Mouse (Mus musculus): ENCODE results near the gene Vasp. TPM values are rescaled to one million over a fixed set of nuclear protein-coding genes. Genes with fewer than 3 reads are reported as not detected.

Gene Vasp
- polyA plus RNA-seq (2014; fragmentation: Nextera tagmentation; extraction: Ambion mirVana), result 85.9 and 87.5 TPM in 2 replicates

DNA sequence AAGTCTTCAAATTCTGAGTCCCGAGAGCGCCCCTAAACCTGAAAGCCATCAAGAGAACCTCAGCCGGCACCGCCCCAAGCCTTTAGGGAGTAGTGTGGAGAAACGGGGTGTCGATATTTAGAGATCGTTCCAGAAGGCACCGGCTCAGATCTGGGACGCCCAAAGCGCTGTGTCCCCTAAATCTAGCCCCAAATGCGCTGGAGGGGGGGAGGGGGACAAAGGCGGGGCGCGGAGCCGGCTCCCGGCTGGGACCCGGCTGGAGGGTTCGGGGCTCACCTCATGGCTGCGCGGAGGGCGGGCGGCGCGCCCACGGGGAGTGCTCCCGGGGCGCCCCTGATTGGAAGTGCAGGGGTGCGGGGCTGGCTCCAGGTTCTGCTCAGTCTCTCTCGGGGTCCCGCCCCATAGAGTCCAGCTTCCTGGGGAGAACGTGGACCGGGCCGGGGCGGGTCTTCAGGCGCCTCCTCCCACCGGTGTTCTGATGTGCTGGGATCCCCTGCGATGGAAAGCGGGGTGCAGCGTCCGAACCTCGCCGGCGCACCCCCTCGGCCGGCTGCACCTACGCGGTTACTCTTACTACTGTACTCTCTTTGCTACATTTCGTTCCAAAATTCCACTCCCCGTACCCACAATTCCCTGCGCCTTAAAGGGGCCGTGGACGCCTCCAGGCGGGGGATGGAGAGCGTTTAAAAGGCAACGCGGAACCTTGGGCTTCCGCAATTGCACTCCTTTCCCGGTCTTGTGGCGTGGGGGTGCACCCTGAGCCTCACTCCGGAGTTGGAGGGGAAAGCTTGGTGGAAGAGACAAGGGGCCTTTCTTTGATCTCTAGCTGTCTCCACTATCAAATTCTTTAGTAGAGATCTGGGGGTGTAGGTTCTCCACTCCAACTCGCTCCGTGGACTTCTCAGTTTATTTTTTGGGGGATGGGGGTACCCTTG lies at the start of gene Vasp:
Vasp (minus strand) TSS at position 580 of the 935 bp plus-strand sequence.
- peak; percentile 85 for DNase-seq (ENCODE audit: low spot score)
- Histone ChIP-seq H3K27me3 (replicated peaks; ENCODE audit: control insufficient read depth, insufficient read depth, low read length) (no peaks in the 10 kb centered on the region), H3K9me3 (ENCODE audit: control insufficient read depth, low read length) (no peaks in the 10 kb centered on the region), H3K4me3 (ENCODE audit: low read depth, low read length) (peak within 1 kb of the TSS; percentile 98), H3K27ac (ENCODE audit: low read depth, low read length) (peak within 1 kb of the TSS; percentile 98), H3K9ac (ENCODE audit: low read depth, low read length) (peak within 1 kb of the TSS; percentile 93), H3K4me2 (peak within 1 kb of the TSS; percentile 90), H3K36me3 (ENCODE audit: control insufficient read depth, insufficient read depth, low read length) (peaks cover 4% of the 10 kb centered on the region; the same call in 1 of the 2 replicates), H3K4me1 (replicated peaks; ENCODE audit: control insufficient read depth, insufficient read depth, low read length) (peaks cover 29% of the 10 kb centered on the region)
- peak; percentile 63 for ATAC-seq (replicated peaks; ENCODE audit: low FRiP score)
- WGBS, result under 1% methylated on average over 52 of the region's 62 CpGs

DNA sequence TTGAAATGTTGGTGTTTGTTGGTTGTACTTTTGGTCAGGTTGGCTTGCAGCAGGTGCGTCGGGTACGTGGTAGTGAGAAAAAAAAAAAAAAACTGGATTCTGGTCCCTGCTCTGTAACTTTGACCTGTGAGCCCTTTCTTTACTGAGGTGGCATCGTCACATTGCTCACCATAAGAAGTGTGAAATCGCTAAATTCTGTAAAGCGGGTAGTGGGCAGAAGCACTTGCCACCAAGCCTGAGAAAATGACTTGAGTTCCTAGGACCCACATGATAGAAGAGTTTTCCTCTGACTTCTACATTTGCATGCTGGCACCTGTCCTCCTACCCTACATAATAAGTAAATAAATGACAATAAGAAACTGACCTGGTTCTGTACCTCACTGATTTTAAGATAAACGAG lies 49.0 kb upstream of the Vasp start:
- H3K36me3 ChIP-seq (ENCODE audit: control insufficient read depth, insufficient read depth, low read length), result no peaks in the 10 kb centered on the region
- H3K4me2 ChIP-seq, result peak overlapping the region; percentile 81
- DNase-seq (ENCODE audit: low spot score), result no peak
- 40% methylated on average over 7 of the region's 7 CpGs for WGBS
- H3K27ac ChIP-seq (ENCODE audit: low read depth, low read length), result no peak overlapping the region
- no peaks in the 10 kb centered on the region for H3K9me3 ChIP-seq (ENCODE audit: control insufficient read depth, low read length)
- H3K27me3 ChIP-seq (replicated peaks; ENCODE audit: control insufficient read depth, insufficient read depth, low read length), result peaks cover 51% of the 10 kb centered on the region
- peaks cover 10% of the 10 kb centered on the region for H3K4me1 ChIP-seq (replicated peaks; ENCODE audit: control insufficient read depth, insufficient read depth, low read length)
- no peak overlapping the region for H3K4me3 ChIP-seq (ENCODE audit: low read depth, low read length)
- no peak for ATAC-seq (replicated peaks; ENCODE audit: low FRiP score)
- H3K9ac ChIP-seq (ENCODE audit: low read depth, low read length), result no peak overlapping the region

DNA sequence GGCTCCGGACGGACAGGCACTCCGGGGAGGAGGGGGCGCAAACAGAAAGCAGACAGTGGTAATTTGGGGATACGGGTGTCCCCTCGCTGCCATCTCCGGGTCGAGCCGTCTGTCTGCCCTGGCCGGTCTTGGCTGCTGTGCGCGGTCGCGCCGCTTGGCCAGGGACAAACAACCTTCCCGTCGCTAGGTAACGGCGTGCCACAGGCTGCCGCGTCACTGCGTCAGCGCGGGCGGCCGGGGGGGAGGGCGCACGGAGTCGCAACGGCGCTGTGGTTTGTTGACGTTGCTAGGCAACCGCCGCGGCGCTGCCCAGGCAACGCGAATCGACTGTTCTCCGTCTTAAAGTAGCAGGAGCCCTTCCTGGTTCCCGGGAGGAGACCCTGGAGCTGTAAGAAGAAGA lies 48.3 kb upstream of the Vasp start:
- H3K9me3 ChIP-seq (ENCODE audit: control insufficient read depth, low read length), result no peaks in the 10 kb centered on the region
- H3K4me2 ChIP-seq, result peak overlapping the region; percentile 81
- DNase-seq (ENCODE audit: low spot score), result peak; percentile 93
- H3K4me1 ChIP-seq (replicated peaks; ENCODE audit: control insufficient read depth, insufficient read depth, low read length), result peaks cover 8% of the 10 kb centered on the region
- under 1% methylated on average over 38 of the region's 41 CpGs for WGBS
- H3K27me3 ChIP-seq (replicated peaks; ENCODE audit: control insufficient read depth, insufficient read depth, low read length), result peaks cover 54% of the 10 kb centered on the region
- peak overlapping the region; percentile 57 for H3K9ac ChIP-seq (ENCODE audit: low read depth, low read length)
- peak overlapping the region; percentile 50 for H3K4me3 ChIP-seq (ENCODE audit: low read depth, low read length)
- no peak overlapping the region for H3K27ac ChIP-seq (ENCODE audit: low read depth, low read length)
- peak; percentile 90 for ATAC-seq (replicated peaks; ENCODE audit: low FRiP score)
- no peaks in the 10 kb centered on the region for H3K36me3 ChIP-seq (ENCODE audit: control insufficient read depth, insufficient read depth, low read length)

DNA sequence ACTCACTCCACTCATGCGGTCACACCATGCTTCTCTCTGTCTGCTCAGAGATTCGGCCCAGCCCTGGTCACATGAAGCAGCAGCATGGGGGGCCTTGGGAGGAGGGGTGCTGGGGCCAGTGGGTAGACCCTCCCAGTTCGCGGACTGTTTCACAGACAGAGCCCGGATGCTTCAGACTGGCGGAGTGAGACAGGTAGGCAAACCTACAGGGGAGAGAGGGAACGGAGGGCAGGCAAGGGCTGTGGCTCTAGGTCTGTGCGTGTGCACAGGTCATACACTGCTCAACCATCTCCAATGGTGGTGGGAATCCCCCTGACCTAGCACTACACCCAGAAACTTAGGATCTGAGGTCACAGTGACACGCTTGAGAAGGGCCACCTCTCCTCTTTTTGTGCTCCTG lies 47.8 kb upstream of the Vasp start:
- peak overlapping the region; percentile 57 for H3K9ac ChIP-seq (ENCODE audit: low read depth, low read length)
- WGBS, result 25% methylated on average over 9 of the region's 9 CpGs

DNA sequence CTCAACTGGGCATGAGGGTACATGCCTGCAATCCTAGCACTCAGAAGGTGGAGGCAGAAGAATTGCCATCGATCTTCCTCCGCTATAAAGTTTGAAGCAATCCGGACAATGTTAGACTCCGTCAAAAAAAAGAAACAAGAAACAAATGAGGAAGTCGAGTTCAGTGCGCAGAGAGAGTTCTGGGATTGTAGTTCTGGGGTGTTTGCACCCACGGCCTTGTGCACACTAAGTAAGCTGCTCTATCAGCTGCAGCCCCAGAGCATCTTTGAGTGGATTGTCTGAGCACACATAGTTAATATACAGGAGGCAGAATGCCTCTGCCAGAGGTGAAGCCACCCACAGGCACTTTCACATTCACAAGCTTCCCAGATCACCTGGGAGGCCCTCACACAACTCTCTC lies 47.1 kb upstream of the Vasp start:
- Histone ChIP-seq H3K36me3 (ENCODE audit: control insufficient read depth, insufficient read depth, low read length) (no peaks in the 10 kb centered on the region), H3K4me2 (no peak overlapping the region), H3K4me3 (ENCODE audit: low read depth, low read length) (no peak overlapping the region), H3K9me3 (ENCODE audit: control insufficient read depth, low read length) (no peaks in the 10 kb centered on the region), H3K27me3 (replicated peaks; ENCODE audit: control insufficient read depth, insufficient read depth, low read length) (peaks cover 59% of the 10 kb centered on the region), H3K9ac (ENCODE audit: low read depth, low read length) (no peak overlapping the region), H3K27ac (ENCODE audit: low read depth, low read length) (no peak overlapping the region), H3K4me1 (replicated peaks; ENCODE audit: control insufficient read depth, insufficient read depth, low read length) (peaks cover 8% of the 10 kb centered on the region)
- WGBS, result 55% methylated on average over 7 of the region's 7 CpGs
- DNase-seq (ENCODE audit: low spot score) (no peak), ATAC-seq (replicated peaks; ENCODE audit: low FRiP score) (no peak)

More for the DNA sequence above, 47.8 kb upstream of the Vasp start:
- DNase-seq (ENCODE audit: low spot score), result no peak
- Histone ChIP-seq H3K4me1 (replicated peaks; ENCODE audit: control insufficient read depth, insufficient read depth, low read length) (peaks cover 8% of the 10 kb centered on the region), H3K4me2 (peak overlapping the region; percentile 81), H3K27me3 (replicated peaks; ENCODE audit: control insufficient read depth, insufficient read depth, low read length) (peaks cover 54% of the 10 kb centered on the region), H3K4me3 (ENCODE audit: low read depth, low read length) (peak overlapping the region; percentile 50), H3K27ac (ENCODE audit: low read depth, low read length) (no peak overlapping the region), H3K36me3 (ENCODE audit: control insufficient read depth, insufficient read depth, low read length) (no peaks in the 10 kb centered on the region), H3K9me3 (ENCODE audit: control insufficient read depth, low read length) (no peaks in the 10 kb centered on the region)
- ATAC-seq (replicated peaks; ENCODE audit: low FRiP score), result peak; percentile 40

DNA sequence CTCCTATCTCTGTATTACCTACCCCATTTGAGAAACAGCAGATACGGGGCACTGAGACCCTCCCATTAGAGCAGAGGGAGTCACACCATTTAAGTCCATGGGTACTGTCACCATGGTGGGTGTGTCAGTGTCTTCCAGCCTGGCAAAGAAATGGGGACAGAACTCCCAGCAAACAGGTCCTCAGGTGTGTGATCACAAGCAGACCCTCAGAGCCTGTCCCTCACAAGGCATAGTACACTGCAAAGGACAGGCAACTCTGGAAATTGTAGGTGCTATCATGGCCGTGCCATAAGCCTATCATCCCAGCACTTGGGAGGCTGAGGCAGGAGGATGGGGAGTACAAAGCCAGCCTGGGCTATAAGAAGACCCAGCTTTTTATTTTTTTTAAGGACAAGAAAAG lies 46.6 kb upstream of the Vasp start:
- Histone ChIP-seq H3K4me2 (no peak overlapping the region), H3K9ac (ENCODE audit: low read depth, low read length) (no peak overlapping the region), H3K4me1 (replicated peaks; ENCODE audit: control insufficient read depth, insufficient read depth, low read length) (peaks cover 8% of the 10 kb centered on the region), H3K27ac (ENCODE audit: low read depth, low read length) (no peak overlapping the region), H3K27me3 (replicated peaks; ENCODE audit: control insufficient read depth, insufficient read depth, low read length) (peaks cover 58% of the 10 kb centered on the region), H3K36me3 (ENCODE audit: control insufficient read depth, insufficient read depth, low read length) (no peaks in the 10 kb centered on the region), H3K9me3 (ENCODE audit: control insufficient read depth, low read length) (no peaks in the 10 kb centered on the region), H3K4me3 (ENCODE audit: low read depth, low read length) (no peak overlapping the region)
- 66% methylated on average over 2 of the region's 2 CpGs for WGBS
- ATAC-seq (replicated peaks; ENCODE audit: low FRiP score) (no peak), DNase-seq (ENCODE audit: low spot score) (no peak)

DNA sequence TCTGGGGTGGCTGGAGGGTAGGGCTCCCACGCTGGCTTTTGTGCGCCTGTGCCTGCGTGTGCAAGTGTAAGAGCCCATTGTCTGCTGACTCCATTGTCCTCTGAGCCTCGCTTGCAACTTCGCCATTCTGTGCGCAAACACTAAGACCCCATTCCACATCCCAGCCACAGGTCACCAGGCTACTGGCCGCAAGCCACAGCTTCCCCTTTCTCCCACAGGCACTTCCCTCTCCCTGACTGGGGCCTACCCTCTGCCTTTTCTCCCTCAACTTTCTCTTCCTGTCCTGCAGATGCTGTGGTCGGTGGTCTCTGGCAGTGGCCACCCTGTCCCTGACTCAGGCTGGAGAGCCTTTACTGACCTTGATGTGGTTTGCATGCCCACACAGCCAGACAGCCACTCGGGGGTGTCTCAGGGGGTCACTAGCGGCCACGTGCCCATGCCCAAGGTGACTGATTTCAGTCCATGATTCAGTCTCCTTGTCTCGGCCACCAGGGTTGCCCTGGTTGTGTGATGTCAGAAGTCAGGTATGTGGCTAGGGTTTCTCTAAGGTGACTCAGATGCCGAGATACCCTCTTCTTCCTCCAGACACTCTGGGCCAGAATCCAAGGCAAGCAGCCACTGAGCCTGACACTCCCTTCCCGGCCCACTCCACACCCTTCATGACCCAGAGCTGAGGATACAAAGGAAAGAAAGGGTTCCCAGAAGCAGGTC lies 45.0 kb upstream of the Vasp start:
- Histone ChIP-seq H3K4me3 (ENCODE audit: low read depth, low read length) (no peak overlapping the region), H3K27ac (ENCODE audit: low read depth, low read length) (no peak overlapping the region), H3K27me3 (replicated peaks; ENCODE audit: control insufficient read depth, insufficient read depth, low read length) (peaks cover 49% of the 10 kb centered on the region), H3K4me1 (replicated peaks; ENCODE audit: control insufficient read depth, insufficient read depth, low read length) (peaks cover 8% of the 10 kb centered on the region), H3K9me3 (ENCODE audit: control insufficient read depth, low read length) (no peaks in the 10 kb centered on the region), H3K4me2 (no peak overlapping the region), H3K9ac (ENCODE audit: low read depth, low read length) (no peak overlapping the region), H3K36me3 (ENCODE audit: control insufficient read depth, insufficient read depth, low read length) (no peaks in the 10 kb centered on the region)
- 32% methylated on average over 14 of the region's 14 CpGs for WGBS
- ATAC-seq (replicated peaks; ENCODE audit: low FRiP score) (no peak), DNase-seq (ENCODE audit: low spot score) (no peak)

DNA sequence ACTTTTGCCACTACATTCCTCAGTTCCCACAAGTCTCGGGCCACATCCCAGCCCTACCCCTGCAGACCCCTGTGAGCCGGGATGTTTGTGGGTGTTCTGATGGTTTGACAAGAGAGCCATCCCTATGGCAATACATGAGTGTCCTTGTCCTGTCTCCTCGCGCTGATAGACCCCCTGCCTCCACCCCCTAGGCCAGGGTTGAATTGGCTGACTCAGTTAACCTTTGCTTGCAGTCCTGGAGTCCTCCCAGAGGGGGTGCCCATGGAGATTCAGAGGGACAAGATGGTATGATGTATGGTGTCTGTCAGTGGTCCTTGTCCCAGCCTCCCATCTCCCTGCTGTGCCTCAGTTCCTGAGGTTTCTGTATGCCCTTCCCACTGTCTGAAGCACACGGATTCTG lies 42.4 kb upstream of the Vasp start:
- Histone ChIP-seq H3K36me3 (ENCODE audit: control insufficient read depth, insufficient read depth, low read length) (no peaks in the 10 kb centered on the region), H3K9me3 (ENCODE audit: control insufficient read depth, low read length) (no peaks in the 10 kb centered on the region), H3K27me3 (replicated peaks; ENCODE audit: control insufficient read depth, insufficient read depth, low read length) (peaks cover 41% of the 10 kb centered on the region), H3K27ac (ENCODE audit: low read depth, low read length) (no peak overlapping the region), H3K9ac (ENCODE audit: low read depth, low read length) (no peak overlapping the region), H3K4me1 (replicated peaks; ENCODE audit: control insufficient read depth, insufficient read depth, low read length) (peaks cover 9% of the 10 kb centered on the region), H3K4me3 (ENCODE audit: low read depth, low read length) (no peak overlapping the region), H3K4me2 (no peak overlapping the region)
- ATAC-seq (replicated peaks; ENCODE audit: low FRiP score), result no peak
- DNase-seq (ENCODE audit: low spot score), result no peak
- 40% methylated on average over 5 of the region's 5 CpGs for WGBS

Measured in liver, embryonic 11.5 days (tissue).